Mouse (Mus musculus): Measurements from ENCODE around the gene Pla2g7.

DNA sequence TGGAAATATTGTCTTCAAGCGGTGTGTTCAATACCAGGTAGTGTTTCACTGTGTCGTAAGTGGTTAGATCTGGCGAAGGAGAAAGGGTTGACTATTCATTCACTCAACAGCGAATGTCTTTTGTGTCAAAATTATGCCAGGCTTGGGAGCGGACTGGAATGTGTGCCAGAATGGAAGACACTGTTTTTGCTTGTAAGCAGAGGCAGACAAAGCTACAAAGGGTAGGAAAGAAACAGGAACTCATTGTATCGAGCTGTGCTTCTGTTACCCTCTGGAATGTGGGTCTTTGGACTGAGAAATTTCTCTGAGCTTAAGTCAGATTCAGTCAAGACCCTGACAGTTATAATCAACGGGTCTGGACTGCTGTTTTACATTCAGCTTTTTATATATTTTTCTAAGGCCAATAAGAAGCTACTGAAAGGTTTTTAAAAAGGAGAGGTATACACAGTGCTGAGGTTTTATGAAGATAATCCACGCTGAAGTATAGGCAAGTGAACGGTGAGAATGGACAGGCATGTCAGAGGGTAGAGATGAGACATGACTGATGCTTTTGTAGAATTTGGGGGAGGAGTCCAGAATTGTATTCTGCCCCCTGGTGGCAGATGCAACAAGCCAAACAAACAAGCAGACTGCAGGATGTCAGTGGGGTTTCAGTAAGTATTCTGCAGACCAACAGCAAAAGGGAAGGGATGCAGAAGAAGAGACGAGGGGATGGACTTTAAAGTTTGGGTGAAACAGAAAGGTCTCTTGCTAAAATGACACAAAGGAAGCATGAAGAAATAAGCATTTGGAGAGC lies 81.9 kb downstream of the Pla2g7 start:
- TF ChIP-seq TAL1 (IDR thresholded peaks at IDR 0.05; ENCODE audit: low read length), result no peak
- no peak for TF ChIP-seq GATA1 (IDR thresholded peaks at IDR 0.05; ENCODE audit: low read length)

Measured in erythroblast, embryonic 14.5 days (primary cell).